Mouse (Mus musculus) urinary bladder, adult 18-20 months (tissue): ENCODE measurements at regions not wholly inside any gene's neighbourhood (a gene's known extent, or its start where the extent isn't known, plus 50 kb on each side); places are given as distances from the start of the nearest gene placed in this dataset.

ENCODE experiments used
- DNase-seq, 2 experiments: peaks; one replicate each; pipeline ENCODE4 v3.0.0; 2022; ENCODE audit warnings: low spot score in 2 of 2, mixed read lengths in 2 of 2

DNA sequence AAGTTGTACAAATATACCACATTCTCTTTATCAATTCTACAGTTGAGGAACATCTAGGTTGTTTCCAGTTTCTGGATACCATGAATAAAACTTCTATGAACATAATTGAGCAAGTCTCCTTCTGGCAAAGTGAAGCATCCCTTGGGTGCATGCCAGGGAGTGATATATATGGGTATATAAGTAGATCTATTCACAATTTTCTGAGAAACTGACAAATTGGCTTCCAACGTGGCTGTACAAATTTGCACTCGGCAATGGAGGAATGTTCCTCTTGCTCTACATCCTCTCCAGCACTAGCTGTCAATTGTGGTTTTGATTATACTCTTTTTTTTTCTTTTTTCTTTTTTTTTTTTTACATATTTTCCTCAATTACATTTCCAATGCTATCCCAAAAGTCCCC, 576.7 kb downstream of the 9430069I07Rik start:
- no peak for DNase-seq

- DNase-seq, result no peak
Observed at GRCm38 (mm10) chr15:33759496-33759895, 598.2 kb downstream of the 9430069I07Rik start.

DNA sequence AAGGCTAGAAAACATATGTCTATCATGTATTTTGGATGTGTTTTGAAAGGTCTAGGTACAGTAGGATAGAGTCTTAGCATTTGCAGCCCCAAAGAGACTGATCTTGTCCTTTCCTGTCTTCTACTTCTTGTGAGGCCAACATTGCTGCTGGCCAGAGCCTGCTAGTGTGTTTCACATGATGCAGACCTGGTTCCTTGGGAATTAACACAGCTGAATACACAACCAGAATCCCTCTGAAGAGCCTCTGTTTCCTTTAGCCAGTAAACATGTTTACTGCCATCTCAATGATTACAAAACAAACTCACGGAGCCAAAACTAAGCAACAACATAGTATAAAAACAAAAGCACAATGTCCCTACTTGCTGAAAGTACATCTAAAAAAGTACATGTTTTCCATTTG, 598.9 kb downstream of the 9430069I07Rik start:
- no peak for DNase-seq
